Mouse (Mus musculus): ENCODE measurements at regions not wholly inside any gene's neighbourhood (a gene's known extent, or its start where the extent isn't known, plus 50 kb on each side); places are given as distances from the start of the nearest gene placed in this dataset.

DNA sequence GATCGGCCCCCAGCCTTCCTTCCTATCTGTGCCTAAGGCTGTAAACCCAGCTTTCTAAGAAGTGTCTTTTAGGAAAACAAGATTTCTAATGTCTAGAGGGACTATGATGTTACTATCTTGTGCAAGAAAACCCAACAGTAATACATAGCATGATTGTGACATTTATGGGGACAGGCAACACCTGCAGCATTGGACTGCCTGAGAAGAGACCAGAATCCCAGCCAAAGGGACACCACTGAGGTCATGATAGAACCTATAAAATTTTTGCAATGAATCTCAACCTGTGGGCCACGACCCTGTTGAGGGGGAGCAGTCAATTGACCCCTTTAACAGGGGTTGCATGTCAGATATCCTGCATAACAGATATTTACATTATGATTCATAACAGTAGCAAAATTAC is 208.1 kb upstream of the Daam1 start:
- Histone ChIP-seq H3K9me3 (ENCODE audit: low read length) (no peaks in the 10 kb centered on the region), H3K4me1 (replicated peaks; ENCODE audit: low read depth, low read length) (peaks cover 21% of the 10 kb centered on the region), H3K4me3 (replicated peaks; ENCODE audit: low read length) (no peak overlapping the region), H3K27me3 (ENCODE audit: insufficient read depth, low read length) (no peaks in the 10 kb centered on the region; the same call in 1 of the 2 replicates), H3K36me3 (ENCODE audit: insufficient read depth, low read length) (no peaks in the 10 kb centered on the region)
- TF ChIP-seq NANOG (IDR thresholded peaks at IDR 0.05; ENCODE audit: borderline replicate concordance, low read length) (no peak), CTCF (conservative IDR thresholded peaks at IDR 0.05; ENCODE audit: low read length) (no peak), POU5F1 (IDR thresholded peaks at IDR 0.05; ENCODE audit: borderline replicate concordance, low read length) (no peak)

DNA sequence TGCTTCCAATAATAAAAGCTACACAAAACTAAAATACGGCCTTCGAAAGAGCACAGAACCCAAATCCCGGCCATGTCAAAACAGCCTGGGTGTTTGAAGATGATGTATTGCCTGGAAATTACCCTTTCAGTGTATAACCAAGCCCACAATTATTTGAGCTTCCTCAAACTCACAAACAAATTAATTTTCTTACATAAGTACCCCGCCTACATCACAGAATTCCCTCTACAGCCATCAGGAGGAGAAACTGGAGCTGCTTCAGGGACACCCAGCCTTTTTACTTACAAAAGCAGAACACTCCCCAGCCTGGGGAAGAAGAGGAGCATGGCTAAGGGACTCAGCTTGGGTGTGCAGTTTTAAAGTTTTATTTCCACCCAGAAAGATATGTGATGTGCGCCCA is 207.6 kb upstream of the Daam1 start:
- Histone ChIP-seq H3K9me3 (ENCODE audit: low read length) (no peaks in the 10 kb centered on the region), H3K36me3 (ENCODE audit: insufficient read depth, low read length) (no peaks in the 10 kb centered on the region), H3K4me1 (replicated peaks; ENCODE audit: low read depth, low read length) (peaks cover 23% of the 10 kb centered on the region), H3K27me3 (ENCODE audit: insufficient read depth, low read length) (peaks cover under 1% of the 10 kb centered on the region; the same call in 1 of the 2 replicates), H3K4me3 (replicated peaks; ENCODE audit: low read length) (no peak overlapping the region)
- TF ChIP-seq NANOG (IDR thresholded peaks at IDR 0.05; ENCODE audit: borderline replicate concordance, low read length) (no peak), CTCF (conservative IDR thresholded peaks at IDR 0.05; ENCODE audit: low read length) (no peak), POU5F1 (IDR thresholded peaks at IDR 0.05; ENCODE audit: borderline replicate concordance, low read length) (no peak)

DNA sequence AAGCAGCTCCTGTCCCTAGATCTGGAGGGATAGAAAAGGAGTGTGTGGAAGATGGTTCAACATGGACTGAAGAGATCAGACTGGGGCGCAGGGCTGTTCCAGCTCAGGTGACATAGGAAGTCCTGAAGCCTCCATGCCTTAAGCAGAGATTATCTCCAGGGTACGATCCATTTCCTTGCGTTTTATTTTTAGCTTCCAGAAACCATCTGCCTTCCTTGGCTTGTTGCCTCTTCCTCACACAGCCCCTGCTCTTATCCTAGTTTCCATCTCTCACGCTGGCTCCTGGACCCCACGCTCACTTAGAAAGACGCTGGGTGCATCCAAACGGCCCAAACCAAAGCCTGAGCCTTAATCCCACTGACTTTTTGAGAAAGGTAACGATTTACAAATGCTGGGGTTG is 206.8 kb upstream of the Daam1 start:
- Histone ChIP-seq H3K4me3 (replicated peaks; ENCODE audit: low read length) (no peak overlapping the region), H3K36me3 (ENCODE audit: insufficient read depth, low read length) (no peaks in the 10 kb centered on the region), H3K9me3 (ENCODE audit: low read length) (no peaks in the 10 kb centered on the region), H3K4me1 (replicated peaks; ENCODE audit: low read depth, low read length) (peaks cover 28% of the 10 kb centered on the region), H3K27me3 (ENCODE audit: insufficient read depth, low read length) (peaks cover 6% of the 10 kb centered on the region; the same call in 1 of the 2 replicates)
- TF ChIP-seq NANOG (IDR thresholded peaks at IDR 0.05; ENCODE audit: borderline replicate concordance, low read length) (no peak), CTCF (conservative IDR thresholded peaks at IDR 0.05; ENCODE audit: low read length) (no peak), POU5F1 (IDR thresholded peaks at IDR 0.05; ENCODE audit: borderline replicate concordance, low read length) (no peak)

DNA sequence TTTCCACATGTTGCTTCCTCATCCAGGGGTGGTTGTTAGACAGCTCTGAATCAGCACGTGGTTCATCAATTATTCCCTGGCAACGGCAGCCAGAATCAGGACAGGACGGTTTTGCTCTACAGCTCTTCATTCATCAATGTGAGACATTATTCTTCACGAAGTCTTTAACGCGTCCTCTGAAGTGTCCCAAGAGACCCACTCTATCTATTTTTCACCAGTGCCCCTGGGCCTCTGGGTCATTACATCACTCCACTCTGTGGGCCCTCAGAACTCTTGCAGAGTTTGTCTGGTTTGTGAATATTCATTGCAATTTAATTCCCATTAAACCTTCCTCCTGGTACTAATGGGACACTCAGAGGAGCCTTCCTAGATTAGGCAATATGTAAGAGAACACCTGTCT is 206.2 kb upstream of the Daam1 start:
- Histone ChIP-seq H3K4me3 (replicated peaks; ENCODE audit: low read length) (no peak overlapping the region), H3K9me3 (ENCODE audit: low read length) (no peaks in the 10 kb centered on the region), H3K36me3 (ENCODE audit: insufficient read depth, low read length) (no peaks in the 10 kb centered on the region), H3K4me1 (replicated peaks; ENCODE audit: low read depth, low read length) (peaks cover 32% of the 10 kb centered on the region), H3K27me3 (ENCODE audit: insufficient read depth, low read length) (peaks cover 6% of the 10 kb centered on the region; the same call in 1 of the 2 replicates)
- TF ChIP-seq POU5F1 (IDR thresholded peaks at IDR 0.05; ENCODE audit: borderline replicate concordance, low read length) (no peak), NANOG (IDR thresholded peaks at IDR 0.05; ENCODE audit: borderline replicate concordance, low read length) (no peak), CTCF (conservative IDR thresholded peaks at IDR 0.05; ENCODE audit: low read length) (no peak)

DNA sequence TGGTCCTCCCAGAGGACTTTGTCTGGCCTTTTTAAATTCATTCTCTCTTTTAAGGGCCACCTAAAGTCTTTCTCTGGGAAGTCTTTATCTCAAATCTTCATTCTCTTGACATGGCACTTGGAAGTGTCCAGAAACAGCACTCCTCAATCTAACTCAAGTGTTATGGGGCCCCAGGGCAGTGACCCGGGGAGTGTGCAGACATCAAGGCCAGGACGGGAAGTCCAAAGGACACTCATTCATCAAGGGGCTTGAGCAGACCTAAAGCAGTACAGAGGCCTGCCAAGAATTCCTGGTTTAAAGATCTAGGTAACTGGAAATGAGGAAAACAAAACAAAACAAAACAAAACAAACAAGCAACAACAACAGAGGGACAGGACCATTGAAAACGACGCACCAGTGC is 205.8 kb upstream of the Daam1 start:
- Histone ChIP-seq H3K27me3 (ENCODE audit: insufficient read depth, low read length) (peaks cover 6% of the 10 kb centered on the region; the same call in 1 of the 2 replicates), H3K4me1 (replicated peaks; ENCODE audit: low read depth, low read length) (peaks cover 31% of the 10 kb centered on the region), H3K4me3 (replicated peaks; ENCODE audit: low read length) (no peak overlapping the region), H3K36me3 (ENCODE audit: insufficient read depth, low read length) (no peaks in the 10 kb centered on the region), H3K9me3 (ENCODE audit: low read length) (no peaks in the 10 kb centered on the region)
- TF ChIP-seq POU5F1 (IDR thresholded peaks at IDR 0.05; ENCODE audit: borderline replicate concordance, low read length) (no peak), CTCF (conservative IDR thresholded peaks at IDR 0.05; ENCODE audit: low read length) (no peak)

- Histone ChIP-seq H3K27me3 (ENCODE audit: insufficient read depth, low read length) (peaks cover 6% of the 10 kb centered on the region; the same call in 1 of the 2 replicates), H3K9me3 (ENCODE audit: low read length) (no peaks in the 10 kb centered on the region), H3K4me3 (replicated peaks; ENCODE audit: low read length) (no peak overlapping the region), H3K4me1 (replicated peaks; ENCODE audit: low read depth, low read length) (peaks cover 44% of the 10 kb centered on the region), H3K36me3 (ENCODE audit: insufficient read depth, low read length) (no peaks in the 10 kb centered on the region)
- TF ChIP-seq POU5F1 (IDR thresholded peaks at IDR 0.05; ENCODE audit: borderline replicate concordance, low read length): no peak
- TF ChIP-seq CTCF (conservative IDR thresholded peaks at IDR 0.05; ENCODE audit: low read length): no peak
- TF ChIP-seq NANOG (IDR thresholded peaks at IDR 0.05; ENCODE audit: borderline replicate concordance, low read length): no peak
Observed at GRCm38 (mm10) chr12:71626801-71627200, 204.1 kb upstream of the Daam1 start.

GRCm38 (mm10) chr12:71627421-71628339 is 203.2 kb upstream of the Daam1 start:
- TF ChIP-seq CTCF (conservative IDR thresholded peaks at IDR 0.05; ENCODE audit: low read length) (no peak), POU5F1 (IDR thresholded peaks at IDR 0.05; ENCODE audit: borderline replicate concordance, low read length) (no peak), NANOG (IDR thresholded peaks at IDR 0.05; ENCODE audit: borderline replicate concordance, low read length) (no peak)
- Histone ChIP-seq H3K4me1 (replicated peaks; ENCODE audit: low read depth, low read length) (peaks cover 44% of the 10 kb centered on the region), H3K36me3 (ENCODE audit: insufficient read depth, low read length) (no peaks in the 10 kb centered on the region), H3K9me3 (ENCODE audit: low read length) (no peaks in the 10 kb centered on the region), H3K27me3 (ENCODE audit: insufficient read depth, low read length) (peaks cover 6% of the 10 kb centered on the region; the same call in 1 of the 2 replicates), H3K4me3 (replicated peaks; ENCODE audit: low read length) (no peak overlapping the region)

GRCm38 (mm10) chr12:71628340-71628738 is 202.5 kb upstream of the Daam1 start:
- TF ChIP-seq CTCF (conservative IDR thresholded peaks at IDR 0.05; ENCODE audit: low read length): no peak
- TF ChIP-seq NANOG (IDR thresholded peaks at IDR 0.05; ENCODE audit: borderline replicate concordance, low read length): no peak
- TF ChIP-seq POU5F1 (IDR thresholded peaks at IDR 0.05; ENCODE audit: borderline replicate concordance, low read length): no peak
- peaks cover 6% of the 10 kb centered on the region; the same call in 1 of the 2 replicates for H3K27me3 ChIP-seq (ENCODE audit: insufficient read depth, low read length)
- no peaks in the 10 kb centered on the region for H3K9me3 ChIP-seq (ENCODE audit: low read length)
- H3K36me3 ChIP-seq (ENCODE audit: insufficient read depth, low read length): no peaks in the 10 kb centered on the region
- H3K4me1 ChIP-seq (replicated peaks; ENCODE audit: low read depth, low read length): peaks cover 45% of the 10 kb centered on the region
- H3K4me3 ChIP-seq (replicated peaks; ENCODE audit: low read length): no peak overlapping the region
